Mouse (Mus musculus): ENCODE data around the gene Abhd17c.
"Not testable (repeated sequence)": the region's sequence is repeated elsewhere in the genome, so short reads cannot be mapped to it uniquely, and the experiment has no call there.

The Abhd17c gene

GRCm38 (mm10) chr7:84151960-84152334, 254 bp upstream of the Abhd17c start:
- peak; percentile 92 for DNase-seq

- no peak for DNase-seq
Observed at GRCm38 (mm10) chr7:84150361-84151000, 1.2 kb downstream of the Abhd17c start.

GRCm38 (mm10) chr7:84149821-84150220, 1.9 kb downstream of the Abhd17c start:
- DNase-seq = no peak

- no peak for DNase-seq
Observed at GRCm38 (mm10) chr7:84148896-84149295, 2.8 kb downstream of the Abhd17c start.

- no peak for DNase-seq
Observed at GRCm38 (mm10) chr7:84147746-84148145, 3.9 kb downstream of the Abhd17c start.

- DNase-seq = no peak
Observed at GRCm38 (mm10) chr7:84145633-84146032, 6.1 kb downstream of the Abhd17c start.

- DNase-seq = no peak
Observed at GRCm38 (mm10) chr7:84142736-84143473, 8.8 kb downstream of the Abhd17c start.

GRCm38 (mm10) chr7:84142196-84142595, 9.5 kb downstream of the Abhd17c start:
- DNase-seq = no peak

- DNase-seq = no peak
Observed at GRCm38 (mm10) chr7:84139566-84139965, 12.1 kb downstream of the Abhd17c start.

GRCm38 (mm10) chr7:84138731-84139130, 13.0 kb downstream of the Abhd17c start:
- no peak for DNase-seq

- peak; percentile 31 for DNase-seq
Observed at GRCm38 (mm10) chr7:84137779-84138178, 13.9 kb downstream of the Abhd17c start.

- no peak for DNase-seq
Observed at GRCm38 (mm10) chr7:84135799-84136700, 15.6 kb downstream of the Abhd17c start.

GRCm38 (mm10) chr7:84132704-84133103, 19.0 kb downstream of the Abhd17c start:
- DNase-seq = no peak

- DNase-seq = no peak
Observed at GRCm38 (mm10) chr7:84131736-84132135, 20.0 kb downstream of the Abhd17c start.

GRCm38 (mm10) chr7:84128661-84129060, 23.0 kb downstream of the Abhd17c start:
- no peak for DNase-seq

- no peak for DNase-seq
Observed at GRCm38 (mm10) chr7:84125730-84126129, 26.0 kb downstream of the Abhd17c start.

GRCm38 (mm10) chr7:84123651-84124050, 28.0 kb downstream of the Abhd17c start:
- not testable (repeated sequence) for DNase-seq

GRCm38 (mm10) chr7:84121778-84122177, 29.9 kb downstream of the Abhd17c start:
- DNase-seq = no peak

GRCm38 (mm10) chr7:84120142-84120760, 31.4 kb downstream of the Abhd17c start:
- DNase-seq = no peak

GRCm38 (mm10) chr7:84119216-84120105, 32.2 kb downstream of the Abhd17c start:
- DNase-seq = no peak

GRCm38 (mm10) chr7:84117543-84118122, 34.1 kb downstream of the Abhd17c start:
- no peak for DNase-seq

All from right cerebral cortex, postnatal 14 days (tissue).